Mouse (Mus musculus): ENCODE measurements at regions not wholly inside any gene's neighbourhood (a gene's known extent, or its start where the extent isn't known, plus 50 kb on each side); places are given as distances from the start of the nearest gene placed in this dataset.
"Not testable (repeated sequence)": the region's sequence is repeated elsewhere in the genome, so short reads cannot be mapped to it uniquely, and the experiment has no call there.

GRCm38 (mm10) chr14:102190786-102191185 is 461.0 kb downstream of the Lmo7 start:
- DNase-seq (ENCODE audit: low spot score), result no peak

GRCm38 (mm10) chr14:102181269-102181668 is 451.5 kb downstream of the Lmo7 start:
- no peak for DNase-seq (ENCODE audit: low spot score)

DNA sequence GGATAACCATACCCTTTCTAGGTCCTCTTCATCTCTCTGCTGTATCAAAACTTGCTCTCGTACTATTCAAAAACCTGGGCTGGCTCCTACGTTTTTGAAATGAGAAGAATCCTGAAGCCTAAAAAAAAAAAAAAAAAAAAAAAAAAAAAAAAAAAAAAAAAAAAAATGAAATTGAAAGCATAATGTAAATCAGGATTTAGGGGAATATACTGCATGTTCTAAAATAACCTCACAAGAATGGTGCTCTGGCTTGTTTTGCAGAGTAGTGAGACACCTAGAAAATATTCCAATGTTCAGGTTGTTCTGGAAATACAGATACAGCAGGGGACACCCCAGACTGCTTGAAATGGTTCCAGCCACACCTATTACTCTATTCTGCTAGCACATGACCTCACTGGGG is 442.0 kb downstream of the Lmo7 start:
- no peak for DNase-seq (ENCODE audit: low spot score)

GRCm38 (mm10) chr14:102161291-102162284 is 431.8 kb downstream of the Lmo7 start:
- DNase-seq (ENCODE audit: low spot score), result no peak

- DNase-seq (ENCODE audit: low spot score), result not testable (repeated sequence)
These were observed 420.7 kb downstream of the Lmo7 start for GRCm38 (mm10) chr14:102150410-102150809.

GRCm38 (mm10) chr14:102142720-102143119 is 413.0 kb downstream of the Lmo7 start:
- DNase-seq (ENCODE audit: low spot score), result no peak

- no peak for DNase-seq (ENCODE audit: low spot score)
These were observed 409.2 kb downstream of the Lmo7 start for GRCm38 (mm10) chr14:102138936-102139335.

DNA sequence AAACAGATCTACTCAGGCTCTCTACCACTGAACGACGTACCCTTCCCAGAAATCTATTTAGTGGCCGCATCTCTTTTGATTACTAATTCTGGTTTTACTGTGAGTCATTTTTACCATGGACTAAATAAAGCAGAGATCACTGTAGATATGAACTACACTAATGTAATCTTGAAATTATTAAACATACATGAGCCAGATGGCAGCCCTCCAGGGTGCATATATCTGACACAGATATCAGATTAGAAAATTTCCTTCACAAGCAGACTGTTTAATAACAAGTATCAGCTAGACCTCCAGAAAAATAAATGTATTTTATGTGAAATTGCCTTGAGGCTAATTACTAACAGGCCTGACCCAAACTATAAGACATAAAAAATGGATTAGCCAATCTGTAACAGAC is 388.4 kb downstream of the Lmo7 start:
- DNase-seq (ENCODE audit: low spot score), result no peak

DNA sequence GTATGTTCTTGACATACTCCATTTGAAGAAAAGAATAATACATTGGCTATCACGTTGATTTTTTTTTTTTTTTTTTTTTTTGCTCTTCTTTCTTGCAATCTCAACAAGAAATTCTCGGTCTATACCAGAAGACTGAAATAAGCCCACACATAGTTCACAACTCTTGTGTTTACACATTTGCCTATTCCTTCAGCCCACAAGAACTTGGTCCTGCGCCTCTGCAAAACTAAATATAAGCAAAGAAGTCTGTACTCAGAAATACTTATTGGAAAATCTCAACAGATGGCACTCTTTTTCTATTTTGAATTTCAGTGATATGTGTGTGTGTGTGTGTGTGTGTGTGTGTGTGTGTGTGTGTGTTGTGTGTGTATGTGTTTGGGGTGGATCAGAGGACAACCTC is 376.4 kb downstream of the Lmo7 start:
- DNase-seq (ENCODE audit: low spot score), result no peak

- DNase-seq (ENCODE audit: low spot score), result no peak
These were observed 364.3 kb downstream of the Lmo7 start for GRCm38 (mm10) chr14:102094105-102094504.

- no peak for DNase-seq (ENCODE audit: low spot score)
These were observed 362.8 kb downstream of the Lmo7 start for GRCm38 (mm10) chr14:102092557-102092956.

GRCm38 (mm10) chr14:102048932-102049331 is 319.2 kb downstream of the Lmo7 start:
- DNase-seq (ENCODE audit: low spot score), result no peak

GRCm38 (mm10) chr14:102048485-102048884 is 318.7 kb downstream of the Lmo7 start:
- no peak for DNase-seq (ENCODE audit: low spot score)

GRCm38 (mm10) chr14:102038145-102038544 is 308.4 kb downstream of the Lmo7 start:
- DNase-seq (ENCODE audit: low spot score), result no peak

DNA sequence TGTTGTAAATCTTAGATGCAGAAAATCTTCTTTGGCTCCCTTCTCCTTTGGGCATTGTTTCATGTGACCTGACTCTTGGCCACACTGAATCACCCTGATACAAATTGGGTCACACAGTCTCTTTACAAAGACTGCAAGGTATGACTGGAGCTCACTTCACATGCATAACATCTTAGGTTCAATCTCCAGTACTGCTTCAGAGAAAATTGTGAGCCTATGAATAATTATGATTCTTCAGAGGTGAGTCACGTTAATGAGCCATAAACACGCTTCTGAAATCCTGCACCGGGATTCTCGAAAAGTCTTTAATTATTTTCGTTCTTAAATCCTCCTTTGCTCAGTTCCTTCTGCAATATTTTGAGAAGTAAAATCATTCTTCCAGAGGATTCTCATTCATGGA is 307.7 kb downstream of the Lmo7 start:
- DNase-seq (ENCODE audit: low spot score), result no peak

- DNase-seq (ENCODE audit: low spot score), result no peak
These were observed 301.5 kb downstream of the Lmo7 start for GRCm38 (mm10) chr14:102031047-102031903.

DNA sequence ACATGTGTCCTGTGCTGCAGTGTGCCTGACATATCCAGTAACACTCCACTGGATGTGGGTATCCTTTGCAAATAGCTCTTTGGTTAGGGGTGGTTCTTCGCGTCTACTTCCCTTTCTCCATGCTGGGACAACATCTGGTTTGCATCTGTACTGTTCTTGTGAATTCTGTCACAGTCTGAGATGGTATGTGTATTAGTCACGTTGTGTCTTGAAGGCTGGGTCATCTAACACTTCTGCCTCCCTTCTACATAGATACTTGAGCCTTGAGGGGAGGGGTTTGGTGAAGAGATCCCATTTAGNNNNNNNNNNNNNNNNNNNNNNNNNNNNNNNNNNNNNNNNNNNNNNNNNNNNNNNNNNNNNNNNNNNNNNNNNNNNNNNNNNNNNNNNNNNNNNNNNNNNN is 294.9 kb downstream of the Lmo7 start:
- DNase-seq (ENCODE audit: low spot score), result no peak

- no peak for DNase-seq (ENCODE audit: low spot score)
These were observed 290.4 kb downstream of the Lmo7 start for GRCm38 (mm10) chr14:102020161-102020605.

GRCm38 (mm10) chr14:102019320-102019719 is 289.6 kb downstream of the Lmo7 start:
- DNase-seq (ENCODE audit: low spot score), result no peak

- DNase-seq (ENCODE audit: low spot score), result no peak
These were observed 286.8 kb downstream of the Lmo7 start for GRCm38 (mm10) chr14:102016572-102016971.

DNA sequence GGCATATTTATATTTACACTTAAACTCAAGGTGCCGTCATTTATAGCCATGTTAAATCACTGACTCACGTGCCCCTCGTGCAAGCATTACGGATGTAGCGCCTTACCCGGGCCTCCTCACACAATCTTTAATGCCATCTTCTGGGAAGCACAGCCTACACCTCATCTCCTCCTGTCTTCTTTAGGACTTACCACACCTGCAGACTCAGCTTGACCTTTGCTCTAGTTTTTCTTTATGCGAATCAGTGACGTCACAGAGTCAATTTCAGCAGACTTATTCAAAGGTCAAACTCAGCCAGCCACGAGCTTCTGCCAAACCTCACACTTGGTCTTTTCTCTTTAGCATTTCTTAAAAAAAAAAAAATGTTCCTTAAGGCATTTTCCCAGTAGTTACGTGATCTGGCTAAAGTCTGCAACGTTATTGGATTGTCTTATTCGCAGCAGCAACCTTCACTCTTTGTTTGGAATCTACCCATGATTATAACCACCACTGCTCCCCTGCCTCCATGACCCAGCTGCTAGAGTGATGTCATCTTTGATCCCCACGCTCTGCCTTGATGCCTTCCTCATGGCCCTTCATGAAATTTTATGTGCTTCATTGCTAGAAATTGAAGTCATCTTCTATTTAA is 285.3 kb downstream of the Lmo7 start:
- no peak for DNase-seq (ENCODE audit: low spot score)

DNA sequence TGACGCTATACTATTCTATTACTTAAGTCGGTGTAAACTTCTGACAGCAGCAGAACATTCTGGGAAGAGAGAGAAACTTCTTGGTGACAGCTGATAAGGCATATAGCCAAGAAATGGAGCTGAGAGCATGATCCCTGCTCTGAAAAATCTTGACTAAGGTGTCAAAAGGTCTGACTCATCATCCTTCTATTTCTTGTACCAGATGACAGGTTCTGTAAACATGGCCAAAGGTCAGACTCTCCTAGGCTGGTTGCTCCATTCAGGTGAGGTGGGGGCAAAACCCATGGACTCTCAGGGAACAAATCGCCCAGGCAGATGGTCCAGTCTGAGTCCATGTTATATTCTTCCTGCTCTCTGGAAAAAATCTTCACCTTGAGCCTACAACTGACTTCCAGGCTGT is 283.5 kb downstream of the Lmo7 start:
- DNase-seq (ENCODE audit: low spot score), result no peak
